Mouse (Mus musculus) heart, embryonic 15.5 days (tissue): ENCODE results near the gene Wdr43. TPM values are rescaled to one million over a fixed set of nuclear protein-coding genes. Genes with fewer than 3 reads are reported as not detected.
"Not testable (repeated sequence)": the region's sequence is repeated elsewhere in the genome, so short reads cannot be mapped to it uniquely, and the experiment has no call there.

Experiments used
- ATAC-seq: fragments of 200-750 bp; cut with Nextera tagmentation; replicated peaks from 2 replicates; pipeline ENCODE4 v1.8.0; 2017; ENCODE audit warnings: low read depth, moderate TSS enrichment; ENCODE audit not compliant: insufficient number of reproducible peaks, insufficient read depth, low FRiP score
- H3K27ac ChIP-seq: fragments of 300-500 bp; sonication (generic); 2 replicates; pipeline ENCODE4 v1.5.1; 2015; ENCODE audit warnings: mild to moderate bottlenecking, inconsistent platforms
- H3K27me3 ChIP-seq: fragments of 300-500 bp; sonication (generic); 2 replicates; pipeline ENCODE4 v1.6.1; 2015; ENCODE audit warnings: inconsistent platforms
- H3K36me3 ChIP-seq: fragments of 300-500 bp; sonication (generic); 2 replicates; pipeline ENCODE4 v1.6.1; 2015; ENCODE audit warnings: mild to moderate bottlenecking, inconsistent platforms
- H3K4me1 ChIP-seq: fragments of 300-500 bp; sonication (generic); replicated peaks from 2 replicates; pipeline ENCODE4 v1.6.1; 2015; ENCODE audit warnings: inconsistent platforms
- H3K4me2 ChIP-seq: fragments of 300-500 bp; sonication (generic); 2 replicates; pipeline ENCODE4 v1.6.1; 2015; ENCODE audit warnings: inconsistent platforms, mild to moderate bottlenecking, moderate library complexity
- H3K4me3 ChIP-seq: fragments of 300-500 bp; sonication (generic); 2 replicates; pipeline ENCODE4 v1.5.1; 2015; ENCODE audit warnings: mild to moderate bottlenecking, inconsistent platforms
- H3K9ac ChIP-seq: fragments of 300-500 bp; sonication (generic); 2 replicates; pipeline ENCODE4 v1.6.1; 2015; ENCODE audit warnings: mild to moderate bottlenecking, inconsistent platforms
- H3K9me3 ChIP-seq: fragments of 300-500 bp; sonication (generic); replicated peaks from 2 replicates; pipeline ENCODE4 v1.6.1; 2016; ENCODE audit warnings: inconsistent platforms
- WGBS: fragments of 180-500 bp; shearing (Covaris S2); methylation state at CpG from one replicate; pipeline ENCODE4 v1.1.7; 2015; ENCODE audit warnings: mixed read lengths; 5-methylcytosine and 5-hydroxymethylcytosine counted together
- polyA plus RNA-seq: library from polyadenylated mRNA; unstranded; fragments of >200 nt; fragmentation: Nextera tagmentation; extraction: Ambion mirVana; gene quantifications from 2 replicates; pipeline ENCODE4 v1.2.1, GENCODE M21; 2015

Wdr43 gene
- polyA plus RNA-seq, 1 experiment from 2014 or later, result 32.4 TPM

DNA sequence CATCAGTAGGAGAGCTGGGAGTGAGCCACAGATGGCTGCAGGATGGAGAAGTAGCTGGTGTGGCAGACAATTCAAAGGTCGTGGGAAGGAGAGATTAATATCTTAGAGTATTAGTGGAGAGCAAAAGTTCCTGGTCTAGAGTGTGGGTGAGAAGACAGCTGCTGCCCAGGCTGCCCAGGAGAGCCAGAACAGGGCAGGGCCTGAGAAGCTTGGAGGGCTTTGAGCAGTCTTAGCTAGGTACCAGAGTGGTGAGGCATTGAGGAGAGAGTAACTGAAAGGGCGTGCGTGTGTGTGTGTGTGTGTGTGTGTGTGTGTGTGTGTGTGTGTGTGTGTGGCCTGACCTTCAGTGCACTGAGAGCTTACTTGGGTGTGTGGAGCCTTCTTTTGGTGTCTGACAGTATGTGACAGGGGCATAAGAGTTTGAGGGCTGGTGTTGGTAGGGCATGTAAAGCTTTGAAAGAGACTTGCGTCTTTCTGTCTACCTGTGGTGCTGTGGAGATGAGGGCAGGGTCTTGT, 22.1 kb downstream of the Wdr43 start:
- H3K4me2 ChIP-seq, result no peak overlapping the region
- H3K9me3 ChIP-seq, result no peaks in the 10 kb centered on the region
- no peak overlapping the region for H3K27ac ChIP-seq
- no peak for ATAC-seq
- H3K27me3 ChIP-seq, result no peaks in the 10 kb centered on the region
- peaks cover 87% of the 10 kb centered on the region for H3K36me3 ChIP-seq
- no peak overlapping the region for H3K9ac ChIP-seq
- no peaks in the 10 kb centered on the region for H3K4me1 ChIP-seq
- WGBS, result 79% methylated on average over 4 of the region's 4 CpGs
- H3K4me3 ChIP-seq, result no peak overlapping the region

DNA sequence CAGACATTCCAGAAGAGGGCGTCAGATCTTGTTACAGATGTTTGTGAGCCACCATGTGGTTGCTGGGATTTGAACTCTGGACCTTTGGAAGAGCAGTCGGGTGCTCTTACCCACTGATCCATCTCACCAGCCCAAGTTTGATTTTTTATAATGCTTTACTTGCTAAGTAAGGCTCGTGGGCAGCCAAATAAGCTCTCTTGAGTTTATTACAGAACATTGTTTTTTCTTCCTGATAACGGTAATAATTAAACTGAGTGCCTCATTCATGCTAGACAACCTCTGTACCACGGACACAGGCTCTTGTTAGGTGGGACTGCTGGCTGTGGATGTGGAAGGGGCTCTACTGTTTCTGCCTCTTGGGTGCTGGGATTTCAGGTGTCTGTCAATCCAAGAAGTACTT, 23.4 kb downstream of the Wdr43 start:
- H3K27ac ChIP-seq, H3K4me2 ChIP-seq, H3K4me1 ChIP-seq, H3K9me3 ChIP-seq, H3K9ac ChIP-seq, ATAC-seq, H3K27me3 ChIP-seq, H3K4me3 ChIP-seq: not testable (repeated sequence)
- peaks cover 82% of the 10 kb centered on the region for H3K36me3 ChIP-seq
- WGBS, result 72% methylated on average over 5 of the region's 5 CpGs

DNA sequence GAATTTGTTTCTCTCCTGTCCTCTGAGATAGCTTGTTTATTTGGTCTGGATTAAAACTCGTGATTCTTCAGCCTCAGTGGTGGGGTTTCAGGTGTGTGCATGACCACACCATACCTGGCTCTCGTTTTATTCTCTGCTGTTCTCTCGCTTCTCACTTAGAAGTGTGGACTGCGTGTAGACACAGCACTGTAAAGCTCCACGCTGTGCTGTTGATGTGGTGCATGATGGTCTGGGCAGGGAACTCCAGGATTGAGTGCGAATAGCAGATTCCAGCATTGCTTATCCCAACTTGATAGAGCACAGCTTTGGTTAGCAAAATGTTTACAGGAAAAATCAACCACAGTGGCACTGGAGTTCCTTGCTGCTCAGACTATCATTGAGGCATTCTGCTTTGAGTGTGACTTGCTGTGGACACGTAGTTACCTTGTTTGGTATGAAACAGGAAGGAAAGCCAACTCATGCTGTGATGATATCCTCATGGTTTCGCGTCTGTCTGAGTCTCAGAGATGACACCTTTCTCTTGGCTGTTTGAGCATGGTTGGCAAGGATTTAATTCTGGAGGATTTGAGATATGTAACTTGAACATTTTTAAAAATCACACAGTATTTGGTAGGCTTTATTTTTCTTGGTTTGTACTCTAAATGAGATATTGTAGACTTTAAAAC, 24.9 kb downstream of the Wdr43 start:
- no peaks in the 10 kb centered on the region for H3K27me3 ChIP-seq
- H3K4me2 ChIP-seq, result no peak overlapping the region
- no peak for ATAC-seq
- H3K27ac ChIP-seq, result no peak overlapping the region
- peaks cover 79% of the 10 kb centered on the region for H3K36me3 ChIP-seq
- no peaks in the 10 kb centered on the region for H3K4me1 ChIP-seq
- no peak overlapping the region for H3K4me3 ChIP-seq
- WGBS, result 89% methylated on average over 9 of the region's 9 CpGs
- no peak overlapping the region for H3K9ac ChIP-seq
- H3K9me3 ChIP-seq, result no peaks in the 10 kb centered on the region

DNA sequence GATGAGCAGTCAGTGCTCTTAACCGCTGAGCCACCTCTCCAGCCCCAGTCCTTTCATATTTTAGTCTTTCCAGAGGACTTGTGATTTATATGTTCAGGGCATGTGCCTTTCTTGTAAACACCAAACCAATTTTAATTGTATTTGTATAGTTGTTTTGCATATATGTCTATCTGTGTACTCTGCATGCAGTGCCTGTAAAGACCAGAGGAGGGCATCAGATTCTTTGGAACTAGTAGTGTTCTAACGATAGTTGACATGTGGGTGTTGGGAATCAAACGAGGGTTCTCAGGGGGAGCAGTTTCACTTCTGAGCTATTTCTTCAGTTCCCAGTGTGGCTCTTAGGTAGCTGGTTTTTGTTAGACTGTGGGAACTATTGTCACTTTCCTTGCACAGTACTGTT, 26.5 kb downstream of the Wdr43 start:
- Histone ChIP-seq H3K9me3 (no peaks in the 10 kb centered on the region), H3K4me3 (no peak overlapping the region), H3K4me2 (no peak overlapping the region), H3K27me3 (no peaks in the 10 kb centered on the region), H3K36me3 (peaks cover 77% of the 10 kb centered on the region), H3K4me1 (no peaks in the 10 kb centered on the region), H3K27ac (no peak overlapping the region), H3K9ac (no peak overlapping the region)
- no peak for ATAC-seq
- WGBS, result 87% methylated on average over 3 of the region's 3 CpGs

DNA sequence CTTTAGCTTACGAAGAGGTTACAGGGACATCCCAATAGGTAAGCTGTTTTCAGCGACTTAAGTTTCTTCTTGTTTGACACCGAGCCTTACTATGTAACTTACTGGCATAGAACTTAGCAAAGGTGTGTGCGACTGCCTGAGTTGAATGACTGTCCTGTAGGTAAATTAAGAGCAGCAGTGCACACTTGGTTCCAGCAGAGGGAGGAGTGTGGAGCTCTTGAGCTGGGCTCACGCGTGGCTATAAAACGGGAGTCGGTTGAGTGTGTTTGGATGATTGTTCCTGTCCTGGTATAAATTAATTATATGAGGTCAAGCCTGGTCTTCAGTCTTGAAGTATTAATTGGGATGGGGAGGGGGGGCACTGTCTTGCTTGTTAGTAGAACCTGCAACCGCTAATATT, 34.3 kb downstream of the Wdr43 start:
- ATAC-seq, result no peak
- no peak overlapping the region for H3K27ac ChIP-seq
- H3K9me3 ChIP-seq, result no peaks in the 10 kb centered on the region
- H3K27me3 ChIP-seq, result no peaks in the 10 kb centered on the region
- 92% methylated on average over 9 of the region's 9 CpGs for WGBS
- no peak overlapping the region for H3K9ac ChIP-seq
- no peak overlapping the region for H3K4me2 ChIP-seq
- peaks cover 72% of the 10 kb centered on the region for H3K36me3 ChIP-seq
- no peaks in the 10 kb centered on the region for H3K4me1 ChIP-seq
- H3K4me3 ChIP-seq, result no peak overlapping the region

DNA sequence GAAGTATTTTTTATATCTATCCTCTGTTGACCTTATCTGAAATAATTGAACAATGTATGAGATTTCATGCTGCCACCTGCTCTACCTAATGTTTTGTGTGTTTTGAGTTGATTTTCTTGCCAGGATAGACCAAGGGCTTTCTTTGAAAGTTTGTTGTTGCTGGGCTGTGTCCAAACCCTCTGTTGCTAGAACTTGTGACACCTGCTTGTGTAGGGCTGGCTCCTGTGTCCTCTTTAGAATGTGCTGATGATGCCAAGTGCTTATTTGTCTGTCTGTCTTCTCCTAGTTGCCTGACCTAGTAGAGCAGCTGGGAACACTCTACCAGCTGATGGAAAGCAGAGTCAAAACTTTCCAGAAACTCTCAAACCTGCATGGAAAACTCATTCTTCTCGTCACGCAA, 36.8 kb downstream of the Wdr43 start:
- Histone ChIP-seq H3K4me1 (no peaks in the 10 kb centered on the region), H3K27me3 (no peaks in the 10 kb centered on the region), H3K9ac (no peak overlapping the region), H3K9me3 (no peaks in the 10 kb centered on the region), H3K4me2 (no peak overlapping the region), H3K4me3 (no peak overlapping the region), H3K36me3 (peaks cover 64% of the 10 kb centered on the region), H3K27ac (no peak overlapping the region)
- WGBS, result 86% methylated on average over 2 of the region's 2 CpGs
- no peak for ATAC-seq

DNA sequence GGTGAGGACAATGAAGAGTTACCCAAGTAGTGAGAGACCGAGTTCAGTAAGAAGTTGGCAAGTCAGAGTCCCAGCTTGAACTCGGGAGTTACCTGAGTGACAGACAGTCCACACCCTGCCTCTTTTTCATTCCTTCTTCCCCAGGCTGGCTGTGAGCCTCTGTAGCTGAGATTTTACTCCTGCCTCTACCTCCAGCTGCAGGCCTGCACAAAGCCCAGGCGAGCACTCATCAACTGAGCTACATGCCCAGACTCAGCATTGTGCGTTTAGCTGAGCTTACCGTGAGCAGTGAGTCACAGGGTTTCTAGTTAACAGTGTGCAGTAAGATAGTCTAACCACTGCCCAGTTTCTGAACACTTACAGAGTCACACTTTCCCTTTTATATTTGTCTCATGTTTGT, 37.2 kb downstream of the Wdr43 start:
- Histone ChIP-seq H3K4me2 (no peak overlapping the region), H3K27ac (no peak overlapping the region), H3K4me1 (no peaks in the 10 kb centered on the region), H3K4me3 (no peak overlapping the region), H3K9ac (no peak overlapping the region), H3K36me3 (peaks cover 67% of the 10 kb centered on the region), H3K27me3 (no peaks in the 10 kb centered on the region), H3K9me3 (no peaks in the 10 kb centered on the region)
- WGBS, result 76% methylated on average over 5 of the region's 5 CpGs
- no peak for ATAC-seq

DNA sequence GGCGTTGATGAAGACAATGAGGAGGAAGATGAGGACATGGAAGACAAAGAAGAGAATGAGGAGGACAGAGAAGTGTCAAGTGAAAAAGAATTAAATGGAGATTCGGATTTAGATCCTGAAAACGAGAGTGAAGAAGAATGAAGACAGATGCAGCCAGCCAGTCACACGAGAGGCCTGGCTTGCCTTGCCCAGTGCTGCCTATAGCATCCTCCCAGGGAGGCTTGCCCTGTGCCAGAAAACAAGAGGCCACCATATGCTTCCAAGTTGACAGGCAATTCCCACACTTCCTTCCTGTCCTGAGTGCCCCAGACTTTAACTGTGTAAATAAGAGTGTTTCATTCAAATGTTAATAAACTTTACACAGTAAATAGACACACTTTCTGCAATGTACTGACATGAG, 41.8 kb downstream of the Wdr43 start:
- Histone ChIP-seq H3K27ac (no peak overlapping the region), H3K36me3 (peaks cover 43% of the 10 kb centered on the region), H3K4me2 (no peak overlapping the region), H3K9me3 (no peaks in the 10 kb centered on the region), H3K9ac (no peak overlapping the region), H3K4me3 (no peak overlapping the region), H3K4me1 (peaks cover 5% of the 10 kb centered on the region), H3K27me3 (no peaks in the 10 kb centered on the region)
- 78% methylated on average over 4 of the region's 4 CpGs for WGBS
- no peak for ATAC-seq

DNA sequence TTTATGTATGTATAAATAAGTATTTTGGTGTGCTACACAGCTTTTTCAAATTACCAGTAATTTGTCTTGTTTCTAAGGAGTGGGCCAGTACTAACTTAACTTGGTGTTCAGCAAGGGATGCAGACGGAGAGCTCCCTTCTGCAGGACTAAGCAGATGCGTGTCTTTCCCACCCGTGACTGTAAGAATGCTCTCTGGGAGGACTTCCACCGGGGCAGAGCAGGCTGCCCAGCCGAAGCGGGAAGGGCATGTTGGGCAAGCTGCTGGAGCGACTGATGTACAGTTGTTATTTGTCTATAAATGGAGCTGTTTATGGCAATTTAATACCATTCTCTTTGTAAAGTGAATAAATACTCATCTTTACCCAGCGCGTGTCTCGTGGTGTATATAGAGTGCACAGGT, 43.0 kb downstream of the Wdr43 start:
- Histone ChIP-seq H3K9ac (no peak overlapping the region), H3K4me3 (no peak overlapping the region), H3K4me2 (no peak overlapping the region), H3K27me3 (no peaks in the 10 kb centered on the region), H3K9me3 (no peaks in the 10 kb centered on the region), H3K4me1 (peaks cover 5% of the 10 kb centered on the region), H3K36me3 (peaks cover 34% of the 10 kb centered on the region), H3K27ac (no peak overlapping the region)
- 88% methylated on average over 10 of the region's 10 CpGs for WGBS
- no peak for ATAC-seq

DNA sequence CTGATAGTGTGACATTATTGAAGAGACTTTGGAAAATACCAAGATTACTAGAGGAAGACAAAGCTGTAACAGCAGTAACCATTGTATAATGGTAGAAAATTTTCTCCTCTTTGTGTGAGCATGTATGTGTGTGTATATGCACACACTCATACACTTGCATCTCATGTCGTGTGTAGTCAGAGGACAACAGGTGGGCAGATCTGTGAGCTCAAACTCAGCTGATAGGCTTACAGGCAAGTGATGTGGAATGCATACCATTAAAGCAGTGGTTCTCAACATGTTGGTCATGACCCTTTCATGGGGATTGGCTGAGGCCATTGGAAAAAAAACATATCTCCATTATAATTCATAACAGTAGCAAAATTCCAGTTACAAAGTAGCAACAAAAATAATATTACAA, 44.7 kb downstream of the Wdr43 start:
- WGBS, result 39% methylated on average over 1 of the region's 1 CpGs
- Histone ChIP-seq H3K27ac (no peak overlapping the region), H3K36me3 (peaks cover 28% of the 10 kb centered on the region), H3K9ac (no peak overlapping the region), H3K27me3 (no peaks in the 10 kb centered on the region), H3K4me2 (no peak overlapping the region), H3K4me3 (no peak overlapping the region), H3K9me3 (no peaks in the 10 kb centered on the region), H3K4me1 (peaks cover 5% of the 10 kb centered on the region)
- ATAC-seq, result no peak

DNA sequence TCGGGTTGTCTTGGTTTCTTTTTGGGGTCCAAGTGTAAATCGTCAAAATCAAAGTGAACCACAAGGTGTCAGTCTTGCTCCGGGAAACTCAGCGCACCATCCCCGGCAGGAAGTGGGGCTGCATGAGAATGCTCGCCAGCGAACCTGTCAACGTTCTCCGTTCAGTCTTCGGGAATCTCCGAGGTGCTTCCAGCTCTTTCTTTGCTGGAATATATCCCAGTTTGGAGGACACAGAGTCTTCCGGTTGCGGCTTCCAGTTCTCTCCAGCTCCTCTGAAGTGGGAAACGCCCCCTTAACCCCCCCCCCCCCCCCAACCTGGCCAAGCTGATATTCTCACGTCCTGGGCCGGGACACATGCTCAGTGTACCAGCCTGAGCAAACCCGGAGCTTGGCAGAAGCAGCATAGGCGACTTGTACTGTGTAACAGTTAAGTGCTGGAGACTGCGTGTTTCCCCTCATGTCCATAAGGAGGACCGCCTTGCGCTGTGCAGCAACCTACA, 47.1 kb downstream of the Wdr43 start:
- Histone ChIP-seq H3K9ac (peak overlapping the region; percentile 46), H3K4me3 (peak overlapping the region; percentile 47), H3K27me3 (no peaks in the 10 kb centered on the region), H3K4me1 (peaks cover 5% of the 10 kb centered on the region), H3K4me2 (peak overlapping the region; percentile 68), H3K27ac (peak overlapping the region; percentile 53), H3K36me3 (peaks cover 10% of the 10 kb centered on the region), H3K9me3 (no peaks in the 10 kb centered on the region)
- WGBS, result 5% methylated on average over 21 of the region's 21 CpGs
- peak; percentile 75 for ATAC-seq

DNA sequence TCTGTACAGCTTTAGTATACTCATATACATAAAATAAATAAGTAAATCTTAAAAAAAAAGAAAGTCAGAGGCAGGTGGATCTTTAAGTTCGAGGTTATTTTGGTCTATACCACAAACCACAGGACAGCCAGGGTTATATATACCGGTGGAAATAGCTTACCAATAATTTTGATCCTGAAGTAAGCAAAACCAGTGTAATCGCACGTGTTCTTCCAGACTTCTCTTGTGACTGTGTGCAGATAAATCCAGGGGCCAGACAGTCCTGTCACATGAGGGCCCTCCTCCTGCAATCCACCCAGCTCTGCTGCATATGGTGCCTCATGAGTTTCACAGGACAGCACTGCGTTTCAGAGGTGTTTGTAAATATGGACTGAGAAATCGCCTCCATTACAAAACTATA, 47.8 kb downstream of the Wdr43 start:
- Histone ChIP-seq H3K9me3 (no peaks in the 10 kb centered on the region), H3K4me2 (peak overlapping the region; percentile 68; the same call in 1 of the 2 replicates), H3K9ac (no peak overlapping the region), H3K27me3 (no peaks in the 10 kb centered on the region), H3K4me3 (no peak overlapping the region), H3K36me3 (peaks cover 6% of the 10 kb centered on the region), H3K27ac (no peak overlapping the region; the same call in 1 of the 2 replicates), H3K4me1 (peaks cover 5% of the 10 kb centered on the region)
- no peak for ATAC-seq
- 74% methylated on average over 6 of the region's 6 CpGs for WGBS
